Mouse (Mus musculus) G1E (cell line): ENCODE data around the gene D1Ertd622e.

ENCODE experiments used
- CTCF ChIP-seq: IDR thresholded peaks from 2 replicates; pipeline ENCODE4 v1.5.1; 2012; ENCODE audit warnings: low read depth, low read length, inconsistent platforms, mixed read lengths
- GATA1 ChIP-seq: IDR thresholded peaks from 2 replicates; pipeline ENCODE4 v1.6.1; 2012; ENCODE audit warnings: borderline replicate concordance, low read length, inconsistent platforms, mixed read lengths
- GATA2 ChIP-seq: IDR thresholded peaks from 2 replicates; pipeline ENCODE4 v1.6.1; 2012; ENCODE audit warnings: low read depth, low read length, inconsistent platforms, borderline replicate concordance
- POLR2AphosphoS5 ChIP-seq: IDR thresholded peaks from 2 replicates; pipeline ENCODE4 v1.6.1; 2012; ENCODE audit warnings: low read depth, low read length, inconsistent platforms; ENCODE audit not compliant: insufficient replicate concordance
- TAL1 ChIP-seq: conservative IDR thresholded peaks from 2 replicates; pipeline ENCODE4 v1.6.1; 2012; ENCODE audit warnings: low read depth, low read length, inconsistent platforms, mixed read lengths

- TF ChIP-seq CTCF = no peak
- TF ChIP-seq GATA1 = no peak
- TF ChIP-seq TAL1 = no peak
- TF ChIP-seq POLR2AphosphoS5 = no peak
- no peak for TF ChIP-seq GATA2
Observed at GRCm38 (mm10) chr1:97624386-97624785, 37.5 kb downstream of the D1Ertd622e start.
